Mouse (Mus musculus) ovary, adult 18-20 months (tissue): ENCODE results near the gene Mogat2.

ENCODE experiments used
- DNase-seq: peaks from one replicate; pipeline ENCODE4 v3.0.0; 2022; ENCODE audit warnings: low spot score, mixed read lengths

The Mogat2 gene

DNA sequence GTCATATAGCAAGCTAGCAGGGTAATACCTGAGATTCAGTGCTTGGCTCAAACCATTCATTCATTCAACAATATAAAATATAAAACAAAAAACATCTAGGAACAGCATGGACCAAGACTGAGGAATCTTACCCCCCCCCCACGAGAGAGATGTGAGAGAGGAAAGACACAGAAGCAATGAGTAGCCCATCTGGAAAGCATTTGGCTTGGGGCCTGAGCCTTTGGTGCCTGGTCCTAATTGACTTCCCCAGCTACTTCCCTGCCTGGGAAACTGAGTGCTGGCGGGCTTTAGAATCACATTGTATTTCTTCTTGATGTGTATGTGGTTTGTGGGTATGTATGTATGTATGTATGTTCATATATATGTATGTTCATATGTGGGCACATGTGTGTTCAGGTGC is 2.8 kb downstream of the Mogat2 start:
- no peak for DNase-seq

DNA sequence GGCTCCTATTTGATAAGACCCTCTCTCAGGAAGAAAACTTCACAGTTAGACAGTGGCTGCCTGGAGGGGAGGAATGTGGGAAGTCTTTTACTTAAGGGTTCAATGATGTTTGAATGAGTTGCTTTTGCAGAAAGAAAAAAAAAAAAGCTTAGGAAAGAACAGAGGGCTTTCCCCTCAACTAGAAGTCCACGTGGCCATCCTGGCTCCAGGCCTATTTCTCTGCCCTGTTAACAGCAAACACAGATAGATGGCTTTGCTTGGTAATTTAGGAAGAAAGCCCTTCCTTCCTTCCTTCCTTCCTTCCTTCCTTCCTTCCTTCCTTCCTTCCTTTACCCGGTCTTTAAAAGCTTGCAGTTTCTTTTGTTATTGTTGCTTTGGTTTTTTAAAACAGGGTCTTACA is 3.5 kb downstream of the Mogat2 start:
- DNase-seq, result no peak

DNA sequence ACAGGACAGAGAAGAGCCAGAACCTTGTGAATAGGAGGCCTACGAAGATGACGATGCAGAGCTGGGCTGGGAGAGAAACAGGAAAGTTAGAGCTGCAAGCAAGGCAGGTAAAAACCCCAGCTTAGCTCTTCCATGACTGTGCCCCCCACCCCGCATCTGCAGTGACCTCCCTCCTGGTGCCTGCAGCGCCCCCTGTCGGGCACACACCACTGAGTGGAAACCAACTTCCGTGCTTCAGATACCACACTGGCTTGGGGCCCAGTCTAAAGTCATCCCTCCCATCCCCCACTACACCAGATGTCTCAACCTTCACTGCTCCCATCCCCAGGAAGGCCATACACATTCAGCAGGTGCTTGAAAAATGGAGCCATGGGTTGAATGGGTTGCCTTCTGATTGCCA is 5.8 kb downstream of the Mogat2 start:
- no peak for DNase-seq

DNA sequence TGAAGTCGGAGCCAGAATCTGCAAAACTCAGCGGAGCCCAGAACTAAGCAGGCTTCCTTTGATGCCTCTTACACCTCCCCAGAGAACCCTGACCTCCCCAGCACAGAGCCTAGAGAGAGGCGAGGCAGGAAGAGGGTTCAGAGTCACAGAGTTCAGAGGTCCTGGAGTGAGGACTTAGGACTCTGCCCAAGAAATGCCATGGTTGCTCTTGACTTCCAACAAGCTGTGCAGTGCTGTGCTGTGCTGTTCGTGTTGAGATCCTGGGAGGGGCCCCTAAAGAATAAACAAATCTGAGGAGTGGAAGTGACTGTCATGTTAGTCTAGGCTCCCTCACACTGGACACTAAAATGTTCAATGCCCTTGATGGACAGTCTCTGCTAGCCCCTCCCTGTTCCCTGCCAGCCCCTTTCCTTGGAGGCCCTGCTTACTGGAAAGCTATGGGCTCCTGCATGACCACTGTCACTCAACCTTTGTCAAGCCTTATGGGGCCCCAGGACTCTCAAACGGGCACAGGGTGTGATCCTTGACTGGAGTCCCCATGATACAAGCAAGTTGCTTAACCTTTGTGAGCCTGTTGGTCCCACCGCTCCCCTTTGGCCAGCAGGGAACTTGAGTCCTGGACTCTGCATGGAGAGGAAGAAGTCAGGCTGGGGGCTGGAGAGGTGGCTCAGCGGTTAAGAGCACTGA is 8.2 kb downstream of the Mogat2 start:
- no peak for DNase-seq

DNA sequence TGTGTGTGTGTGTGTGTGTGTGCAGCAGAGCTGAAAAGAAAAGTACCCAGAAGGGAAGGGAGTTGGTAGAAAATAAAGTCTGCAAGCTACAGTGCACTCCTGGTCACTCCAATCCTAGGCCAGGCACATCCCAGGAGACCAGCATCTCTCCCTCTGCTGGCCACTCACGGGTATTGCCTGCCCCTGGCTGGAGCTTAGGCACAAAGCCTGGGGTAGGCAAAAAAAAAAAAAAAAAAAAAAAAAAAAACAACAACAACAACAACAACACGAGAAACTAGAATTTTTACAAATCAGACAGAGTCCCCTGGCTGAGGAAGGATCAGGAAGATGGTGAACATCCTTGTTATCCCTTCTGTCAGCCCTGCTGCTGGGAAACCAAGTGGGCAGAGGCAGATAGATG is 9.0 kb downstream of the Mogat2 start:
- no peak for DNase-seq

DNA sequence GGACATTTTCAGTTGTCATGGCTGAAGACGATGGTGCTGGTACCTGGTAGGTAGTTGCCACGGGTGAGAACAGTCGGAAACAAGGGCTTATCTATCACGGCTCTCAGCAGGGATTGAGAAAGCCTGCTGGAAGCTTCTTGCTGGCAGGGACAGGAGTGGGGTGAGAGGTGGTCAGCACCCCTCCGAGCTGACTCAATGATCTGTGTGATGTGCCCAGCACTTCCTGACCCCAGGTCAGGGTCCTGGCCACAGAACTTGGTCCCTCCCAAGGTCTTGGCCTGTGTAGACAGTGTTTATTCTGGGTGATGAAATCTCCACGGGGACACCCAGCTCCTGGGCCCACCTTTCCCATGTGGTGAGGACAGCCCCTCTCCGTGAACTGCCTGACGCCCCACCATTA is 9.6 kb downstream of the Mogat2 start:
- no peak for DNase-seq

DNA sequence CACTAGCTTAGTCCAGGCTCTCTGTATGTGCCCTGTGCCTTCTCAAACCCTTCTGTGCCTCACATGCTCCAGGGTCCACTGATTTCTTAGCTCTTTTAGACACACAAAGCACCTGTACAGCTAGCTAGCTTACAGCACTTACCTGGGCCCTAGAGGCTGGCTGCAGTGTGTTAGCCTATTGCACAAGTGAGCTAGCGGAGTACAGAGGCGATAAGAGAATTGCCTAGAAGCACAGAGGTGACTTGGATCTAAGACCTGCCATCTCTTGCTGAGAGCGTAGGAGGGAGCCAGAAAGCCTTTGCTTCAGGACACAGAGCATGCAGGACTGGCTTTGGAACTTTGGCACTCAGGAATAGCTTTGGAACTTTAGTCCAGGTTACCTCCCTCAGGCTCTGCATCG is 11.2 kb downstream of the Mogat2 start:
- no peak for DNase-seq

DNA sequence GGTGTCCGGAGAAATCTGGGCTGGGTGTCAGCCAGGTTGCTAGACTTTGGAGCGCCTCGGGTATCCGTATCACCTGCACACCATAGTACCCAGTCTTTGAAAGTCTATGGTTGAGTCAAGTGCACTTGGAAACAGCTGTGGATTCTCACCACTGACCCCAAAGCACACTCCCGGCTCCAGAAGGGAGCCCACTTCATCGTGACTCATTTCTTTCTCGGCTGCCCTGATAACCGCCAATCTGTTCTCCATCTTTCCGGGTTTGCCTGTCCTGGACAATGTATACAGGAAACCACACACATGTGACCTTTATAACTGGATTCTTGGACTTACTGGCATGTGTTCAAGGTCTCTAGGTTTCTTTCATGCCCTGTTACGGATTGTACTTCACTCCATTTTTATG is 11.8 kb downstream of the Mogat2 start:
- DNase-seq, result no peak

DNA sequence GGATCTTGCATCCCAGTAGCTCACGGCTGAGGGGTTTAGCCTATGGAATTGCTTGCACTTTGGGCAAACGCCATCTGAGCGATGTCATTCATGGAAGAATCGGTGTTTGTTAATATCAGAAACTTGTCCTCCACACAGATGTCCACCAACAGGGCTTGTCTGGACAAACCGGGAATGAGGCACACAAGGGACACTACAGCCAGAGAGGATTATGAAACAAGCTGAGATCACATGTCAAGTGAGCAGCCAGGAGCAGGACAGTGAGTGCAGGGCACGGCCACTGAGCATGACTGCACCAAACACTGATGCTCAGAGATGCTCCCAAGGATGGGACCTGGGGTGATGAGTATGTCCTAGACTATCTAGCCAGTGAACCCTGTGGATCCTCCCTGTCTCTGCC is 13.0 kb downstream of the Mogat2 start:
- DNase-seq, result no peak

DNA sequence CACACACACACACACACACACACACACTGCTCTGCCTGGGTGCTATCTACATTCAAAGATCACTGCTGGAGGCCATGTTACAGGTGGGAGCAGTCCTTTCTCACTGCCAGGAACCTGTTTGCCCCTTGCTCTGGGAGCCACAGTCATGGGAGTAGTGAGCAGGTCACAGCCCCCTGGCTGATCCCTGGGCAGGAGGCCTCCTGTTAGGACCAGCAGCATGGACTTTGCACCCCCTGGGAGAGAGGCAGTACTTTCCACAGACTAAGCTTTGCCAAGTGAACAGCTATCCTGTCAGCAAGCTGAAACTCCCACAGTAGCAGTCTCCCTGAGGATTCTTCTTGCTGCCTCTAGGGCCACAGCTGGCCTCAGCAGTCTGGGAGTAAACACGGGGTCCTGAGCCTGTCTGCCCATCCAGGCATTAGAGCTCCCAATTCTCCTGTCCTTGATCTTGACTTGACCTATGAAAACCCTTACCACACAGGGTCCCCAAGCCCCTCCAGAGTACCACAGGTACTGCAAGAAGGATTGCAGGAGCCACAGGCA is 13.7 kb downstream of the Mogat2 start:
- no peak for DNase-seq

DNA sequence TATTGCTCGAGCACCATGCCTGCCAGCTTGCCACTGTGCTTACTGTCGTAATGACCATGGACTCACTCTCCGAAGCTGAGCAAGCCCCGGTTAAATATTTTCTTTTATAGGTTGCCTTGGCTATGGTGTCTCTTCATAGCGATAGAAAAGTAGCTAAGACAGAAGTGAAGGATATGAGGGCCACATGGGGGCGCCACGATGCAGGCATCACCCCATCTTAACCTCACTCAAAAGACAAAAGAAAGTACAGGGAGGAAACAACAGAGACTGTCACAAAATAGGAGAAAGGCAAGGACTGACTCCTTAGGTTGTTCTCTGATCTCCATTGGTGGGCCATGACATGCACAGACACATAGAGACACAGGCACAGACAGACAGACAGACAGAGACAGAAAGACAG is 14.2 kb downstream of the Mogat2 start:
- DNase-seq, result no peak

DNA sequence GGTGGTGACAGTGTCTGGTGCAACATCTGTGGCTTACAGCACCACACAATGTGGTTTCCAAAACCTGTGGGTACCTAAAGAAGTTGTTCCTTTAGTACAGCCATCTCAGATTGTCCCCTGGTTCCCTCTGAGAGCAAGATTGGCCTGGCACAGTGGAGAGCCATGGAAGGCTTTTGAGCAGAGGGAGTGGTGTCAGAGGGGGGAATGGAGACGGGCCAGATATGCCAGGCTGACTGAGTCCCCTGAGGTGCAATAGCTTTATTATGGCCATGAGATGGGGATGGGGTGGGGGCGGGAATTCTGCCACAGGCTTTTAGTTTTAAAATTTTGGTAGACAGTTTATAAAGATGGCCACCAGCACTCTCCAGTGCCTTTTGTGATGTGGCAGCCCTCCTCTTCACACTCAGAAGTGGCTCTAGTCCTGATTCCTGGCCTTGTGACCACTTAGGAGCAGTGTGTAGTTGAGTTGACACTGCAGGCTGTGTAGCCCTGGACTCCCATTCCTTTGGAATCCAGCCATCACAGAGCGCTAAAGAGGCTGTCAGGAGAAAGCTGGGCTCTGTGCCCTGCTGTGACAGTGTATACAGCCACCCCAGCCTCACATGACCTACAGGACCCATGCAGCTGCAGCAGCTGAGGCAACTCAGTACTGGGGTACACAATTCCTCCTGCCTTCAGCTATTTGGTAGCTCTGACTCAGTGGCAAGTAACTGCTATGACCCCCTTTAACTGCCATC is 20.9 kb downstream of the Mogat2 start:
- DNase-seq, result no peak

DNA sequence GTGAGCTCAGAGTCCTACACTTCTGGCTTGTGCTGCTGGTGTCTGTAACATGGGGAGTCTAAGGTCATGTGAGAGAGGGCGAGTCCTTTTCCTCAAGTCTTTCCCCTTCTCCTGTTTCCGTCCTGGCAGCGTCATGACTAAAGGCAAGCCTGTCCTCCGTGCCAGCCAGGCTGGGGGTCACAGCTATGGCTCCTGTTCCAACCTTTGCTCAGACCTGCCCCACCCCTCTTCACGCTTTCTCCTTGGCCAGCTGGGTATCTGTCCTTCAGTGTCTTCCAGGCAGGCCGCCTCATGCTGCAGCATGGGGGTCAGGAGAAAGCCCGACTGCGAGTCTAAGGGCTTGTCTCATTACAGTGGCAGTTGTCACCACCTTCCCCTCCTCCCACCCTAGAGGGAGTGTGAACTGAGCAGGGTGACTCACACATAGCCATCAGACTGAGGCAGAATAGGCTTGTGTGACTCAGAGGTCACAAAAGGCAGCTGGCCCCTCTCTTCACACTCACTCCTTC is 23.0 kb downstream of the Mogat2 start:
- DNase-seq, result no peak

DNA sequence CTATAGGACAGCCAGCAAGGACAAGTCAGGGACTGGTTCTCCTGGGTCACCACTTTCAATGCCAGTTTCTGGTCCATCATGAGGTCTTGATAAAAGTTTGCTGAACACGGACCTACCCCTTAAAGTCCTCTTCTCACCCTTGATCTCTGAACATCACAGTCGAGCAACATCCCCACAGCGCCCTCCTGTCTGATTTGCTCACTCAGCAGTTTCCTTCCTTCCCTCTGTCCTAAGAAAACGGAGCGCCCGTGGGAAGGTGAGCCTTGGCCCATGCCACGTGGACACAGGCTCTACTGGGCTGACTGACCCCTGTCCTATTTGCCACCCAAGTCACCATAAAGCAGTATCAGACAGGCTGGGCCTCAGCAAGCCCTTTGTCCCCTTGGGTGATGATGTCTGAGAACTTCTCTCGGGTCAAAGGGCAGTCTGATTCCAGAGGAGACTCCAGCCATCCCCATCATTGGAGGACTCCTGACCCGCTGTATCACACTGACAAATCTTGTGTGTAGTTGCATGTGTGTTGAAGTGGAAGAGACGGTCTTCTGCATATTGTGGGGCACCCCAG is 23.7 kb downstream of the Mogat2 start:
- DNase-seq, result no peak

DNA sequence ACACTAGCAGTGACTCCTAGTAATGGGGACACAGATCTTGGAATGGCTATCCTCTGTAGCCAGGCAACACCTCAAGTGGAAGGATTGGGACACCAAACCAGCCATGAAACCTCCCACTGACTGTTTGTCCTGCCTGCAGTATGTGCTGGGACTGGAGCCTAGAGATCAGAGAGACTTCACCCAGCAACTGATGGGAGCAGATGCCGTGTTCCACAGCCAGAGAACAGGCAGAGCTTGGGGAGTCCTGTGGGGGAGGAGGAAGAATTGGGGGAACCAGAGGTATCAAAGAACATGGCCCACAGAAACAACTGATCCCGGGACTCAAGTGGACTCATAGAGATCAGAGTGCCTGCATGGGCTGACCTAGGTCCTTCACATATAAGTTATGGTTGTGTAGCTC is 24.7 kb downstream of the Mogat2 start:
- DNase-seq, result no peak

DNA sequence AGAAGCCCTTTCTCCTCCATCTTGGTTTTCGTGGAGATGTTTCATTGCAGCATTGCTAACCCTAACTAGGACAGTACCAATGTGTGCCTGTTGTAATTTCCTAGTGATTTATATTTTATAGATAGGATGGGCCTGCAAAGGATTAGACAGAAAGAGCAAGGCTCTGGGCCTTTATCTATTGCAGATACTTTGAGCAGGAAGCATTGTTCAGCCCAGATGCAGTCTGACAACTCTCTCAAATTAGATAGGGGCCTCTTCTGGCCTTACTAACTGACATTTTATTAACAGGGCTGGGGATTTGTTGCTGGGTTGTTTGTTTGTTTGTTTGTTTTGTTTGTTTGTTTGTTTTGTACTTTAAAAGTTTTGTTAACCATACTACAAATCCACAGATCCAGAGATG is 25.4 kb downstream of the Mogat2 start:
- DNase-seq, result no peak

DNA sequence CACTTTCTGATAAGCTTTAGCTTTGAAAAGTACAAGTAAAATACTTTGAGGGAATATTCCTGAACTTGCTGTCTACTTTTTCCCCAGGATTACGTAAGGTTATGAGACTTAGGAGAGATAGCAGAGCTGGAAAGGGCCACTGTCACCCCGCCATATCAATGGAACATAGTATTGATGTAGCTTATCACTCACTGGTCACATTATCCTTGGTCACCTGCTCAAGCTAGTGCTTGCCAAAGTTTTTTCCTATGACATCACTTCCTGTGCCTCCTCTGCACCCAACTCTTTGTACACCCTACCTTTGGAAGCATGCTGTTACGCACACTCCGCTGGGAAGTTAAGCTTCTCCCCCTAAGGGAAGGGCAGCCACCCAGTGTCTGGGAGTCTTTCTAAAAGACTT is 29.7 kb downstream of the Mogat2 start:
- no peak for DNase-seq

DNA sequence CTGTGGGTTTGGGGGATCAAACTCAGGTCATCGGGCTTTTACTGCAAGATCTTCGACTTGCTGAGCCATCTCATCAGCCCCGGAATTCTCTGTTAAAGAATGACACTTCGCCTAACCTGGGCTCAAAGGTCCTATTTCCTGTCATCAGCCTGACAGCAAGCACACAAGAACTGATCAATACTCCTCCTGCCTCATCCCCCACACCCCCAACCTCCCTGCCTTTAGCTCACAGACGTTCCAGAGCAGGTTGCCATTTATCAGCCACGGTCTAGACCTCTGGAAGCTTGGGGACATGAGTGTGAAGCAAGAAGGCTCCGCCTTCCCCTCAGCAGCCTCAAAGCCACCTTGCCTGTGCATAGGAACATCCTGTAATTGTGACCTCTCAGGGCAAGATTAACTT is 32.1 kb downstream of the Mogat2 start:
- DNase-seq, result no peak

DNA sequence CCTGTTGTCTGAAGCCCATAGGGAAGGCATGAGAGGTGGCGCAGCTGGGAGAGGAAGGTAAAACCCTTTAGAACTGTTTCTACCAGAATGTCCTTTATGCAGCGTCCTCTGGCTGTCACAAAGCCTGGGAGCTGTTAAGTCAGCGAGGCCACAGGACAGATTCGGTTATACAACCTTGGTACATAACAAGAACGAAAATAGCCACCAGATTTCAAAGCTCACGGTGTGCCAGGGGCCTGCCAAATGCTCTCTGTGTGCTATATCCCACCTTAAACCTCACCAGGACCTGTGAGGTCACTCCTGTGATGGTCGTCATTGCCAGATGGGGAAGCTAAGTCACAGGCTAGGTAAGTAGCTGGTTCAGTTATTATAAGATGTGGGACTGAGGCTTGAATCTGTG is 36.3 kb downstream of the Mogat2 start:
- no peak for DNase-seq

DNA sequence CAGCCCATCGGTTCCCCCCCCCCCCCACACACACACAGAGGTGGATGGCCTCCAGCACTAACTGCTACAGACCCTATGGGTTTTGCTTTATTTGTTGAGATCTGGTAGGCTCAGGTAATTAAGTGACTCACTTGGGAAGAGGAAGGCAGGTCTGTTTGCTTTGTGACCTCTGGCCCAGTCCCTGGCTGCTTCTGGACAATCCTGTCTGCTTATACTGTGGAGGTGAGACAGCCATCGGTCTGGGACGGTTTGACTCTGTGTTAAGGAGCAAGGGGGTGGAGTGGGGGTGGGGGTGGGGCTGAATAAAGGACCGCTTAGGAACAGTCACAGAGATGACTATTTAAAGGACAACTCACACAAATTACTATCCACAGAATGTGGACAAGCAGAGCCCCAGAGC is 38.1 kb downstream of the Mogat2 start:
- no peak for DNase-seq

DNA sequence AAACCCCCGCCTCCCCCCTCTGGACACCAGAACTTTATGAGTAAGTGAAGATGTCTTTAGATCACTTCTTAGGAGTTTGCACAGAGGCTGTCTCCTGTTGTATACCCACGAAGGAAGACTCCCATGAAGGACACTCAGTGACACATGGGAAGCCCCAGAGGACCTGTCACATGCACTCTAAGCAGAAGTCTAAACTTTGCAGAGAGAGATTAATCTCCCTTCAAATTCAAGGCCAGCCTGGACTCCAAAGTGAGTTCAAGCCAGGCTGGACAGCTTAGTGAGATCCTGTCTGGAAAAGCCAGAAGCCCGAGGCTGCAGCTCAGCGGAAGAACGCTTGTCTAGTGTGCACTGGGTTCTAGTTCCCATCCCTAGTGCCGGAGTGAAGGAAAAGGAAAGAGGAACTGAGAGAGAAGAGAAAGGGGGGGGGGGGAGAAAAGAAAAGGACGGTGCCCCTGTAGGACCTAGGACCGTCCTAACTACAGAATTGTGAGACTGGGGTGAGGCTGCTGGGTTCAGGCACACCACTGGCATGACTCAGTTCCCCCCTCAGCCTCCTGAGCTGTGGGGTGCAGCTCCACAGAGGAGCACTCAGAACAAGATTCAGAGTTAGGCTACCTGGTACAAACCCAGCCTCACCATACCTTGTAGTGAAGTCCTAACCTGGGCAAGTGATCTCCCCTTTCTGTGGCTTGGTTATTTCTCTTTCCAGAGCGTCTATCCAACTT is 38.8 kb downstream of the Mogat2 start:
- no peak for DNase-seq

DNA sequence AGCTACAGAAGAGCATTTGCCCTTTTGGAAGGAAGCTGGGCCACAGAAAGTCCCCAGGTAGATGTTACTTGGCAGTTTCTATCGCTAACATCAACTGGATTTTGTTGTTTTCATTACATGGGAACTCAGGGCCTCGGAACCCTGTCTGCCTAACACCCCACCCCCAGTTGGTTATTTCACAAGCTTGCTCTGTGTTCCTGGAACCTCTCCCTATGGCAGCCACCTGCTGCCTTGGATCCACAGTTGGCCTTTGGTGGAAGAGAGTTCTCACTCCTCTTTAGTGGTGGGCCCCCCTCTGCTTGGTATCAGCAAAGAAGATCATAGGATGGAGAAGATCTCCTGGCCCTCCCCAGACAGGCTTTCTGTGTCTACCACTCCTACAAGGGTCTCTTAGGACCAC is 39.6 kb downstream of the Mogat2 start:
- no peak for DNase-seq

DNA sequence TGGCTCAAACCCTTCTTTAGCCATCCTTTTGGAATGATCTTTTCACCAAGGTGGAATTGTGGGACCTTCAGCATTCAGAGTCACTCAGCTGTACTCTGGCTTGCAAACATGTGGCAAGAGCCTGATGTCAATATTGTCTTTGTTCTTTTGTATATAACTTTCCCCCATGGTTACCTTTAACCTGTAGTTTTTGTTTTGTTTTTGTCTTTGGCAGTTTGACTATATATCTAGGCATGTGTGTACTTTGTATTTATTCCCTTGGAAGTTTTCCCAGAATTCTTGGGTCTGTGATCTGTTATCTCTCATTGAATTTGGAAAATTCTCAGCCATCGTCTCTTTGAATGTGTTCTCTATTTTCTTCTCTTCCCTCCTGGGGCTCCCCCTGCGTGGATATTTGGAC is 43.9 kb downstream of the Mogat2 start:
- no peak for DNase-seq
